Mouse (Mus musculus): ENCODE results near the gene Nit2. TPM values are rescaled to one million over a fixed set of nuclear protein-coding genes. Genes with fewer than 3 reads are reported as not detected.

Nit2 gene
- total and polyA plus RNA-seq, 3 experiments, result 59.4 to 93.3 (median 71.8) TPM

- Histone ChIP-seq H3K9me3 (replicated peaks; ENCODE audit: low read length) (no peaks in the 10 kb centered on the region), H3K4me3 (replicated peaks in 1 of 3; ENCODE audit: low read depth in 2 of 3, low read length in 2 of 3, poor library complexity in 1 of 3) (no peak overlapping the region), H3K4me2 (ENCODE audit: insufficient read depth, low read depth, poor library complexity, severe bottlenecking) (no peak overlapping the region), H3K27me3 (replicated peaks) (no peaks in the 10 kb centered on the region), H3K9ac (ENCODE audit: insufficient read depth, low read depth) (no peak overlapping the region), H3K36me3 (replicated peaks in 1 of 2; ENCODE audit: control insufficient read depth in 1 of 2, insufficient read depth in 1 of 2, low read length in 1 of 2) (peaks cover 29 to 82% of the 10 kb centered on the region in 2 experiments), H3K4me1 (ENCODE audit: control insufficient read depth in 1 of 2, insufficient read depth in 2 of 2) (peaks cover 12 to 36% of the 10 kb centered on the region in 2 experiments; a peak in 3 of 4 replicates), H3K27ac (ENCODE audit: insufficient read depth, low read depth) (no peak overlapping the region), H3K79me2 (replicated peaks; ENCODE audit: control insufficient read depth, extremely low read depth, insufficient read depth, poor library complexity, severe bottlenecking) (peaks cover 66% of the 10 kb centered on the region)
- no peak for DNase-seq (ENCODE audit: extremely low read depth)
- TF ChIP-seq POLR2AphosphoS2 (IDR thresholded peaks at IDR 0.05; ENCODE audit: low read depth, low read length), result 0 out of 2 replicates have a peak, but pooled peaks have one; percentile 34
- TF ChIP-seq CHD1 (IDR thresholded peaks at IDR 0.05; ENCODE audit: low read depth, low read length), result no peak
- in situ Hi-C loops (cut with MboI; ENCODE audit: low pct_ligation_motif_present, low pct_unique_long_range_greater_than_20kb, low sequenced_read_pairs) (no loop called here), dilution Hi-C loops (cut with MboI; ENCODE audit: extremely low pct_ligation_motif_present, extremely low pct_unique_long_range_greater_than_20kb, low sequenced_read_pairs) (no loop called here)
Measured at GRCm38 (mm10) chr16:57133611-57134010, 33.5 kb downstream of the Nit2 start.

GRCm38 (mm10) chr16:57132326-57132725 lies 34.8 kb downstream of the Nit2 start:
- Histone ChIP-seq H3K9me3 (replicated peaks; ENCODE audit: low read length) (no peaks in the 10 kb centered on the region), H3K36me3 (replicated peaks in 1 of 2; ENCODE audit: control insufficient read depth in 1 of 2, insufficient read depth in 1 of 2, low read length in 1 of 2) (peaks cover 27 to 79% of the 10 kb centered on the region in 2 experiments), H3K9ac (ENCODE audit: insufficient read depth, low read depth) (no peak overlapping the region), H3K4me2 (ENCODE audit: insufficient read depth, low read depth, poor library complexity, severe bottlenecking) (no peak overlapping the region), H3K4me1 (ENCODE audit: control insufficient read depth in 1 of 2, insufficient read depth in 2 of 2) (peaks cover 15 to 49% of the 10 kb centered on the region in 2 experiments; a peak in 3 of 4 replicates), H3K27me3 (replicated peaks) (no peaks in the 10 kb centered on the region), H3K27ac (ENCODE audit: insufficient read depth, low read depth) (no peak overlapping the region), H3K79me2 (replicated peaks; ENCODE audit: control insufficient read depth, extremely low read depth, insufficient read depth, poor library complexity, severe bottlenecking) (peaks cover 73% of the 10 kb centered on the region), H3K4me3 (replicated peaks in 1 of 3; ENCODE audit: low read depth in 2 of 3, low read length in 2 of 3, poor library complexity in 1 of 3) (no peak overlapping the region)
- TF ChIP-seq NRF1 (IDR thresholded peaks at IDR 0.05; ENCODE audit: low read depth, low read length) (no peak), ETS1 (conservative IDR thresholded peaks at IDR 0.05; ENCODE audit: low read depth, low read length) (no peak), IRF4 (IDR thresholded peaks at IDR 0.05; ENCODE audit: low read depth, low read length) (no peak), MAFK (IDR thresholded peaks at IDR 0.05; ENCODE audit: insufficient replicate concordance, low read length) (no peak), JUN (IDR thresholded peaks at IDR 0.05; ENCODE audit: insufficient read depth, low read depth, low read length) (no peak), JUND (conservative IDR thresholded peaks at IDR 0.05; ENCODE audit: low read depth, low read length) (no peak), EP300 (IDR thresholded peaks at IDR 0.05; ENCODE audit: low read length) (no peak), ZMIZ1 (IDR thresholded peaks at IDR 0.05; ENCODE audit: low read depth, low read length) (no peak), POLR2A (IDR thresholded peaks at IDR 0.05; ENCODE audit: low read depth, low read length) (no peak), MAZ (IDR thresholded peaks at IDR 0.05; ENCODE audit: low read depth, low read length) (no peak), ELF1 (IDR thresholded peaks at IDR 0.05; ENCODE audit: low read depth, low read length) (no peak), CHD2 (IDR thresholded peaks at IDR 0.05; ENCODE audit: low read length) (no peak), BHLHE40 (IDR thresholded peaks at IDR 0.05; ENCODE audit: low read depth, low read length) (no peak), KAT2A (IDR thresholded peaks at IDR 0.05; ENCODE audit: insufficient replicate concordance, low read length) (no peak), RAD21 (IDR thresholded peaks at IDR 0.05; ENCODE audit: low read depth, low read length) (no peak), SIN3A (IDR thresholded peaks at IDR 0.05; ENCODE audit: low read length) (no peak), HCFC1 (IDR thresholded peaks at IDR 0.05; ENCODE audit: low read depth, low read length) (no peak), GABPA (IDR thresholded peaks at IDR 0.05; ENCODE audit: insufficient replicate concordance, low read depth, low read length) (no peak), CTCF (conservative IDR thresholded peaks at IDR 0.05 in 1 of 2, IDR thresholded peaks at IDR 0.05 in 1 of 2; ENCODE audit: low read depth in 2 of 2, low read length in 2 of 2) (no peak)
- dilution Hi-C loops (cut with MboI; ENCODE audit: extremely low pct_ligation_motif_present, extremely low pct_unique_long_range_greater_than_20kb, low sequenced_read_pairs) (no loop called here), in situ Hi-C loops (cut with MboI; ENCODE audit: low pct_ligation_motif_present, low pct_unique_long_range_greater_than_20kb, low sequenced_read_pairs) (no loop called here)
- no peak for DNase-seq (ENCODE audit: extremely low read depth)

All from CH12.LX (cell line).